Mouse (Mus musculus): ENCODE measurements at regions not wholly inside any gene's neighbourhood (a gene's known extent, or its start where the extent isn't known, plus 50 kb on each side); places are given as distances from the start of the nearest gene placed in this dataset.

DNA sequence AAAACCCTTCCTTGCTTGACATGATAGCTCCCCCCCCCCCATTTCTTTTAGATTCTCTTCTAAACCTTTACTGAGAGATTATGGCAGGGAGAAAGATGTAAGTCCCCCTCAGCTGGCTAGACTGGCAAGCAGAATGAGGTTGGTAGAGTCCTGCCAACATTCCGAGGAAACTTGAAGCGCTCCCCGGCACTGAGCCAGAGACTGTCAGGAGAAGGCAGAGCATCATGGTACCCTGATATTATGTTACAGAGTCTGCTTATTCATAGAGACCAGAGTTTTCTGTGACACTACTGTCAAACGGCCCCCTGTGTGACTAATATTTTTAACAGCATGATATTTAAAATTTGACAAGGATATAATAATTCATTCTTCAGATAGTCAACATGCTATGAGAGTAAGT lies 358.0 kb upstream of the Zic4 start:
- no peak for TF ChIP-seq CTCF (IDR thresholded peaks at IDR 0.05)
- no peak for TF ChIP-seq EP300 (IDR thresholded peaks at IDR 0.05)
